Mouse (Mus musculus) G1E (cell line): ENCODE measurements around the gene Cyp2c40. TPM values are rescaled to one million over a fixed set of nuclear protein-coding genes. Genes with fewer than 3 reads are reported as not detected.
"Not testable (repeated sequence)": the region's sequence is repeated elsewhere in the genome, so short reads cannot be mapped to it uniquely, and the experiment has no call there.

Experiments used
- ATAC-seq: 2 replicates; pipeline ENCODE4 v1.8.0; 2016; ENCODE audit warnings: mild to moderate bottlenecking; ENCODE audit not compliant: insufficient number of reproducible peaks, poor library complexity, low FRiP score, severe bottlenecking; ENCODE audit errors: extremely low read depth
- DNase-seq: peaks from one replicate; pipeline ENCODE4 v3.0.0; 2012; ENCODE audit warnings: low spot score
- H3K27me3 ChIP-seq: 2 replicates; pipeline ENCODE4 v1.6.1; 2012; ENCODE audit warnings: mild to moderate bottlenecking, low read length, inconsistent platforms; ENCODE audit not compliant: insufficient read depth
- H3K36me3 ChIP-seq: replicated peaks from 2 replicates; pipeline ENCODE3; 2012; ENCODE audit warnings: mild to moderate bottlenecking, inconsistent platforms
- H3K4me1 ChIP-seq: 2 replicates; pipeline ENCODE4 v1.6.1; 2012; ENCODE audit warnings: low read depth, low read length, inconsistent platforms, mixed read lengths; ENCODE audit not compliant: insufficient read depth
- H3K4me3 ChIP-seq: 2 replicates; pipeline ENCODE4 v1.5.1; 2012; ENCODE audit warnings: low read depth, mild to moderate bottlenecking, inconsistent platforms, low read length, moderate library complexity, mixed read lengths
- H3K9me3 ChIP-seq: replicated peaks from 2 replicates; pipeline ENCODE4 v1.6.1; 2012; ENCODE audit warnings: inconsistent platforms
- CTCF ChIP-seq: IDR thresholded peaks from 2 replicates; pipeline ENCODE4 v1.5.1; 2012; ENCODE audit warnings: low read depth, low read length, inconsistent platforms, mixed read lengths
- GATA1 ChIP-seq: IDR thresholded peaks from 2 replicates; pipeline ENCODE4 v1.6.1; 2012; ENCODE audit warnings: borderline replicate concordance, low read length, inconsistent platforms, mixed read lengths
- GATA2 ChIP-seq: IDR thresholded peaks from 2 replicates; pipeline ENCODE4 v1.6.1; 2012; ENCODE audit warnings: low read depth, low read length, inconsistent platforms, borderline replicate concordance
- POLR2AphosphoS5 ChIP-seq: IDR thresholded peaks from 2 replicates; pipeline ENCODE4 v1.6.1; 2012; ENCODE audit warnings: low read depth, low read length, inconsistent platforms; ENCODE audit not compliant: insufficient replicate concordance
- TAL1 ChIP-seq: conservative IDR thresholded peaks from 2 replicates; pipeline ENCODE4 v1.6.1; 2012; ENCODE audit warnings: low read depth, low read length, inconsistent platforms, mixed read lengths
- polyA plus RNA-seq: library from polyadenylated mRNA; stranded (reverse); fragments of >175 nt; gene quantifications from 2 replicates; pipeline ENCODE4 v1.2.3, GENCODE M21; 2012
- total RNA-seq, 2 experiments: library from RNA; stranded (forward) in 1 of 2; stranded (reverse) in 1 of 2; fragments of 200-1000 nt in 1 of 2; fragments of >200 nt in 1 of 2; fragmentation: Nextera tagmentation in 1 of 2; gene quantifications; 2 replicates each; pipeline ENCODE4 v1.2.3; 2014 to 2017

Cyp2c40 gene
- total RNA-seq (2014; fragmentation: Nextera tagmentation) (not detected in 2 replicates), total RNA-seq (2017) (0.05 and 0.12 TPM in 2 replicates), polyA plus RNA-seq (not detected in 2 replicates)

DNA sequence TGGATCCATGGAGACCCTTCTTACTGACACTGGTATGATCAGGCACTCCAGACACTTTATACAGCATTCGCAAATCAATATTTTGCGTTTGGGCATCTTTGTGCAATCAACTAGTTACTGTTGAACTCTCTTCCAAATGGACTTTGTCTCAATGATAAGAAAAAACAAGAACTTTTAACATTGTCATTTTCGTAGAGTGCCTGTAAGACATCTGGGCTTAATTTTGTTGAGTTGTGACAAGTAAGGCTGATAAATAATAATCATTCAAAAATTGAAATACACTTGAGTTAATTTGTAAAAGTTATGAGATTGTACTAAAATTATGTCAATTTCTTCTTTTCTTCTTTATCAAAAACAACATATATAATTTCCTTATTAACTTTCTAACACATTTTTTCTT, at the start of gene Cyp2c40:
Gene Cyp2c40, minus strand, starts transcription at position 101 of the 400 bp plus-strand sequence.
- not testable (repeated sequence) for H3K9me3 ChIP-seq, H3K36me3 ChIP-seq, H3K4me3 ChIP-seq, DNase-seq, ATAC-seq, H3K4me1 ChIP-seq, H3K27me3 ChIP-seq

- not testable (repeated sequence) for H3K4me3 ChIP-seq, H3K36me3 ChIP-seq, H3K4me1 ChIP-seq, H3K9me3 ChIP-seq, ATAC-seq, H3K27me3 ChIP-seq, DNase-seq
Observed at GRCm38 (mm10) chr19:39820931-39821330, 8.3 kb upstream of the Cyp2c40 start.

- not testable (repeated sequence) for H3K4me3 ChIP-seq
Observed at GRCm38 (mm10) chr19:39816400-39816799, 3.8 kb upstream of the Cyp2c40 start.

GRCm38 (mm10) chr19:39815991-39816390, 3.4 kb upstream of the Cyp2c40 start:
- H3K36me3 ChIP-seq, H3K4me1 ChIP-seq, H3K27me3 ChIP-seq, H3K9me3 ChIP-seq, H3K4me3 ChIP-seq, ATAC-seq, DNase-seq: not testable (repeated sequence)

More at GRCm38 (mm10) chr19:39816400-39816799, 3.8 kb upstream of the Cyp2c40 start:
- not testable (repeated sequence) for ATAC-seq, H3K9me3 ChIP-seq, H3K36me3 ChIP-seq, H3K27me3 ChIP-seq, DNase-seq, H3K4me1 ChIP-seq

DNA sequence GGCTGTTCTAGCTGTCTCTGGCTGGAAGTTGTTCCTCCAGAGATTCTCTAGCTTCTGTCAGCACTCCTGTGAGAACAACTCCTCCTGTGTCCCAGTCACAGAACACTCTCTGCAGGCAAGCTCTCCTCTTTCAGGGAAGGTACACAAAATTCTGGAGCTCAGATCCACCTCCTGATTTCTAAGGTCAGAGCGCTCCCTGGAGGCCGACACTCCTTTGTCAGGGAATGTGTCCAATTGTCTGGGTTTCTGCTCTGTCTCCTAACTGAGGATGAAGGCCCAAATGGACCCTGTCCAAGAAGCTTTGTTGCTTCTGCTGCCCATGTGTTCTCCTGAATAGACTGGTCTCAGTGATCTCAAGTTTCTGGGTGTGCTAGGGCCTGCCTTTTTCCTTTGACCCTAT, 27.2 kb downstream of the Cyp2c40 start:
- not testable (repeated sequence) for H3K4me3 ChIP-seq, DNase-seq, H3K27me3 ChIP-seq, H3K4me1 ChIP-seq, ATAC-seq, H3K36me3 ChIP-seq, H3K9me3 ChIP-seq

DNA sequence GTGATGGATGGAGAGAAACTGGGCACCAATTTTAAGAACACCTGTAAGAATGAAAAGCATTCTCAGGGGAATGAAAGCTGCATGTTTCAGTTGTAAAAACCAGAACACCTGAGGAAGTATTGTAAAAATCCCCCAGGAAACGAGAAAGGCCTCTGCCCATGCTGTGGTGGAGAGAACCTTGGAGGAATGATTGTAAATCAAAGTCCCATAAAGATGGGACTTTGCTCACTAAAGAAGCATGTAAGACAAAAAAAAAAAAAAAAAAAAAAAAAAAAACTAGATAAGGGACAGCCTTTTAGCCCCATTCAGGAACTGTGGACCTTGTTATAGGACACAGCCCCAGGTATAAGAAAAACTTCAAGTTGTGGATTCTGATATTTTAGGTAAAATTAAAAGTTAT, 67.3 kb downstream of the Cyp2c40 start:
- H3K9me3 ChIP-seq: no peaks in the 10 kb centered on the region
- no peak for ATAC-seq
- H3K4me1 ChIP-seq: no peaks in the 10 kb centered on the region
- no peak for DNase-seq
- H3K27me3 ChIP-seq: no peaks in the 10 kb centered on the region
- no peak for TF ChIP-seq GATA1
- no peak for TF ChIP-seq GATA2
- TF ChIP-seq CTCF: no peak
- TF ChIP-seq POLR2AphosphoS5: no peak
- TF ChIP-seq TAL1: no peak
- no peak overlapping the region for H3K4me3 ChIP-seq
- no peaks in the 10 kb centered on the region for H3K36me3 ChIP-seq

GRCm38 (mm10) chr19:39744361-39744760, 68.3 kb downstream of the Cyp2c40 start:
- H3K27me3 ChIP-seq, H3K4me3 ChIP-seq, DNase-seq, H3K4me1 ChIP-seq, H3K9me3 ChIP-seq, ATAC-seq, H3K36me3 ChIP-seq: not testable (repeated sequence)

DNA sequence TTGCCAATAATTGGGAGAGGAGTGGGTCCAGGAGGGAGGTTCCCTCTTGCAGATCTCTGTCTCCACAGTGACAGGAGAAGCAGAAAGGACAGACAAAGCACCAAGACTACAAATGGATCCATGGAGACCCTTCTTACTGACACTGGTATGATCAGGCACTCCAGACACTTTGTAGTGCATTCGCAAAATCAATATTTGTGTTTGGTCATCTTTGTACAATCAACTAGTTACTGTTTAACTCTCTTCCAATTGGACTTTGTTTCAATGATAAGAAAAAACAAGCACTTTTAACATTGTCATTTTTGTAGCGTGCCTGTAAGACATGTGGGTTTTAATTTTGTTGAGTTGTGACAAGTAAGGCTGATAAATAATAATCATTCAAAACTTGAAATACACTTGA, 71.7 kb downstream of the Cyp2c40 start, which contains the start of gene Cyp2c68:
Gene Cyp2c68, minus strand, starts transcription at position 135 of the 400 bp plus-strand sequence.
- no peak for DNase-seq

More for the DNA sequence above, 71.7 kb downstream of the Cyp2c40 start, which contains the start of gene Cyp2c68:
- TF ChIP-seq GATA2: no peak
- TF ChIP-seq TAL1: no peak
- TF ChIP-seq POLR2AphosphoS5: no peak
- no peak for TF ChIP-seq GATA1
- no peak for TF ChIP-seq CTCF
- no peaks in the 10 kb centered on the region for H3K9me3 ChIP-seq
- no peaks in the 10 kb centered on the region for H3K4me1 ChIP-seq
- no peaks in the 10 kb centered on the region for H3K36me3 ChIP-seq
- H3K4me3 ChIP-seq: no peak within 1 kb of the TSS
- H3K27me3 ChIP-seq: no peaks in the 10 kb centered on the region
- no peak for ATAC-seq

Other genes with a start within 250 kb of the Cyp2c40 start
- not detected in 2 replicates for gene Cyp2c67, start 163.8 kb downstream of the Cyp2c40 start, total RNA-seq (2014; fragmentation: Nextera tagmentation)
- gene Cyp2c67, start 163.8 kb downstream of the Cyp2c40 start, total RNA-seq (2017): 0.05 TPM in 1 of 2 replicates, not detected in the other
- gene Cyp2c67, start 163.8 kb downstream of the Cyp2c40 start, polyA plus RNA-seq: not detected in 2 replicates
- gene Cyp2c68, start 71.8 kb downstream of the Cyp2c40 start, total RNA-seq (2014; fragmentation: Nextera tagmentation): not detected in 2 replicates
- gene Cyp2c68, start 71.8 kb downstream of the Cyp2c40 start, total RNA-seq (2017): not detected in 2 replicates
- not detected in 2 replicates for gene Cyp2c68, start 71.8 kb downstream of the Cyp2c40 start, polyA plus RNA-seq
- not detected in 2 replicates for gene Cyp2c69, start 74.0 kb upstream of the Cyp2c40 start, total RNA-seq (2014; fragmentation: Nextera tagmentation)
- not detected in 2 replicates for gene Cyp2c69, start 74.0 kb upstream of the Cyp2c40 start, total RNA-seq (2017)
- not detected in 2 replicates for gene Cyp2c69, start 74.0 kb upstream of the Cyp2c40 start, polyA plus RNA-seq
- not detected in 2 replicates for gene Cyp2c37, start 179.6 kb upstream of the Cyp2c40 start, total RNA-seq (2014; fragmentation: Nextera tagmentation)
- not detected in 2 replicates for gene Cyp2c37, start 179.6 kb upstream of the Cyp2c40 start, total RNA-seq (2017)
- not detected in 2 replicates for gene Cyp2c37, start 179.6 kb upstream of the Cyp2c40 start, polyA plus RNA-seq